Mouse (Mus musculus) midbrain, embryonic 15.5 days (tissue): Measurements from ENCODE around the gene Mettl23. TPM values are rescaled to one million over a fixed set of nuclear protein-coding genes. Genes with fewer than 3 reads are reported as not detected.

Experiments used
- polyA plus RNA-seq: library from polyadenylated mRNA; unstranded; fragments of >200 nt; fragmentation: Nextera tagmentation; extraction: Ambion mirVana; gene quantifications from 2 replicates; pipeline ENCODE4 v1.2.1, GENCODE M21; 2015

Mettl23 gene
- polyA plus RNA-seq, 1 experiment from 2014 or later: 64.6 TPM

Other genes starting within 250 kb of the Mettl23 start
- 0.83 TPM in 2 replicates for gene Rhbdf2, start 216.3 kb upstream of the Mettl23 start, polyA plus RNA-seq
- 1.5 and 3.0 TPM in 2 replicates for gene Prcd, start 189.7 kb upstream of the Mettl23 start, polyA plus RNA-seq
- gene Cygb, start 189.0 kb upstream of the Mettl23 start, polyA plus RNA-seq: 23.3 and 24.4 TPM in 2 replicates
- gene St6galnac1, start 67.8 kb upstream of the Mettl23 start, polyA plus RNA-seq: not detected in 2 replicates
- 25.1 and 26.9 TPM in 2 replicates for gene Mxra7, start 15.2 kb upstream of the Mettl23 start, polyA plus RNA-seq
- gene Jmjd6, start 171 bp downstream of the Mettl23 start, polyA plus RNA-seq: 73.8 and 75.1 TPM in 2 replicates
- 51.5 and 51.8 TPM in 2 replicates for gene Mfsd11, start 9.2 kb downstream of the Mettl23 start, polyA plus RNA-seq
- 535 and 551 TPM in 2 replicates for gene Srsf2, start 9.8 kb downstream of the Mettl23 start, polyA plus RNA-seq
- gene Mgat5b, start 75.6 kb downstream of the Mettl23 start, polyA plus RNA-seq: 28.3 and 28.6 TPM in 2 replicates